Mouse (Mus musculus) B cell, adult 62 days (primary cell): ENCODE data around the gene Tdpoz3. TPM values are rescaled to one million over a fixed set of nuclear protein-coding genes. Genes with fewer than 3 reads are reported as not detected.

ENCODE experiments used
- total RNA-seq: library from RNA; stranded (reverse); gene quantifications from 4 replicates; pipeline ENCODE4 v1.2.4, GENCODE M21; 2023

Tdpoz3 gene
- total RNA-seq = not detected in 4 replicates

GRCm38 (mm10) chr3:93825720-93826119 lies at the start of gene Tdpoz3:
Tdpoz3 (plus strand) TSS chr3:93826020.

GRCm38 (mm10) chr3:93796098-93796497 lies 29.7 kb upstream of the Tdpoz3 start, which contains the start of gene Tdpoz4:
Tdpoz4 (plus strand) TSS chr3:93796398.

Other genes with a start within 250 kb of the Tdpoz3 start
- not detected in 4 replicates for gene Tdpoz2, start 173.3 kb upstream of the Tdpoz3 start, total RNA-seq
- not detected in 4 replicates for gene Tdpoz1, start 149.7 kb upstream of the Tdpoz3 start, total RNA-seq
- gene Gm37596, start 132.9 kb upstream of the Tdpoz3 start, total RNA-seq = not detected in 4 replicates
- not detected in 4 replicates for gene Gm5773, start 53.0 kb upstream of the Tdpoz3 start, total RNA-seq
- gene Tdpoz4, start 29.6 kb upstream of the Tdpoz3 start, total RNA-seq = not detected in 4 replicates
- not detected in 4 replicates for gene Gm9117, start 117.5 kb downstream of the Tdpoz3 start, total RNA-seq
- gene Tdpoz5, start 135.3 kb downstream of the Tdpoz3 start, total RNA-seq = not detected in 4 replicates
- gene Gm9125, start 228.9 kb downstream of the Tdpoz3 start, total RNA-seq = not detected in 4 replicates
- gene Gm10697, start 246.6 kb downstream of the Tdpoz3 start, total RNA-seq = not detected in 4 replicates